Mouse (Mus musculus) liver, embryonic 13.5 days (tissue): ENCODE measurements around the gene Vps36. TPM values are rescaled to one million over a fixed set of nuclear protein-coding genes. Genes with fewer than 3 reads are reported as not detected.

Experiments
- ATAC-seq: fragments of 200-750 bp; cut with Nextera tagmentation; 2 replicates; pipeline ENCODE4 v1.8.0; 2017; ENCODE audit warnings: low read depth, mild to moderate bottlenecking, moderate number of reproducible peaks, moderate library complexity
- DNase-seq: peaks from one replicate; pipeline ENCODE4 v3.0.0; 2022
- H3K27ac ChIP-seq: fragments of 300-500 bp; sonication (generic); 2 replicates; pipeline ENCODE4 v1.5.1; 2015; ENCODE audit warnings: moderate library complexity, mild to moderate bottlenecking, inconsistent platforms
- H3K27me3 ChIP-seq: fragments of 300-500 bp; sonication (generic); 2 replicates; pipeline ENCODE4 v1.6.1; 2015; ENCODE audit warnings: mild to moderate bottlenecking, inconsistent platforms
- H3K36me3 ChIP-seq: fragments of 300-500 bp; sonication (generic); 2 replicates; pipeline ENCODE4 v1.6.1; 2015; ENCODE audit warnings: mild to moderate bottlenecking, inconsistent platforms
- H3K4me1 ChIP-seq: fragments of 300-500 bp; sonication (generic); replicated peaks from 2 replicates; pipeline ENCODE4 v1.6.1; 2015; ENCODE audit warnings: inconsistent platforms
- H3K4me2 ChIP-seq: fragments of 300-500 bp; sonication (generic); 2 replicates; pipeline ENCODE4 v1.6.1; 2015; ENCODE audit warnings: inconsistent platforms, mild to moderate bottlenecking, moderate library complexity
- H3K4me3 ChIP-seq: fragments of 300-500 bp; sonication (generic); replicated peaks from 2 replicates; pipeline ENCODE4 v1.5.1; 2015; ENCODE audit warnings: mild to moderate bottlenecking, inconsistent platforms
- H3K9ac ChIP-seq: fragments of 300-500 bp; sonication (generic); 2 replicates; pipeline ENCODE4 v1.6.1; 2015; ENCODE audit warnings: mild to moderate bottlenecking, inconsistent platforms
- H3K9me3 ChIP-seq: fragments of 300-500 bp; sonication (generic); replicated peaks from 2 replicates; pipeline ENCODE4 v1.6.1; 2016; ENCODE audit warnings: inconsistent platforms
- whole genome bisulfite sequencing: fragments of 180-500 bp; shearing (Covaris S2); methylation state at CpG from one replicate; pipeline ENCODE4 v1.1.7; 2015; ENCODE audit not compliant: insufficient replicate concordance; 5-methylcytosine and 5-hydroxymethylcytosine counted together
- polyA plus RNA-seq: library from polyadenylated mRNA; unstranded; fragments of >200 nt; fragmentation: Nextera tagmentation; extraction: Ambion mirVana; gene quantifications from 2 replicates; pipeline ENCODE4 v1.2.1, GENCODE M21; 2015

Vps36 gene
- 11.5 and 12.9 TPM in 2 replicates for polyA plus RNA-seq

DNA sequence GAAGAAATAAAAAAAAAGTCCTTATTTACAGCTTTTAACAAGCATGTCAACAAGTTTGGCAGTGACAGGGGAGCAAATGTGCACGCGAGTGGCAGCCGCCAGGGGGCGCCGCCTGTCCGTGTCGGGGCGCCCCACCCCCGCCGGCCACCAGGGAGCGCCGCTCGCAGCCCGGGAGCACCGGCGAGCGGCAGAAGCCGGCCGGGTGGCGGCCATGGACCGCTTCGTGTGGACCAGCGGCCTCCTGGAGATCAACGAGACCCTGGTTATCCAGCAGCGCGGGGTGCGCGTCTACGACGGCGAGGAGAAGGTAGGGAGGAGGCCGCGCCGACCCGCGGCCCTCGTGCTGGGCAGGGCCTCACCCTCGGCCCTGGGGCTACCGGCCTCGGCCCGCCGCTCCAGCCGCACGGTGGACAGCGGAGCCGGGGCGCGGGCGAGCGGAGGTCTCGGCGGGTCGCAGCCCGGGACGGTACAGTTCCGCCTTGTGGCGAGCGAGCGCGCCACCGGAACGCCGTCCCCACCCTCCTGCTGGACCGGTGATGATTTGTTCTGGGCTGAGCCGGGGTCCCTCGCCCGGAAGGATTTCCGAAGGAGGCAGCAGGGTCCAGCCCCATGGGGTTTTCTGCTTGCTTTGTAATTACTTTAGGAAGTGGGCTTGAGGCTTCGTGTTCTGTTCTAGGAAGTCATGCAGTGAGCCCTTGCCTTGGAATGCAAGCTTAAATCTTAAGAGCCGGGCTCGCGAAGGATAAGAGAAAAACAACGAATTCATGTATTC is at the start of gene Vps36:
Vps36 (plus strand) TSS at position 150 of the 772 bp plus-strand sequence.
- Histone ChIP-seq H3K4me2 (peak within 1 kb of the TSS; percentile 85), H3K4me1 (peaks cover 20% of the 10 kb centered on the region), H3K27ac (peak within 1 kb of the TSS; percentile 88), H3K9me3 (no peaks in the 10 kb centered on the region), H3K9ac (peak within 1 kb of the TSS; percentile 92), H3K36me3 (no peaks in the 10 kb centered on the region), H3K27me3 (0 out of 2 replicates have a peak, but pooled peaks cover 6% of the 10 kb centered on the region), H3K4me3 (peak within 1 kb of the TSS; percentile 83)
- DNase-seq = peak; percentile 79
- WGBS = under 1% methylated on average over 72 of the region's 73 CpGs
- ATAC-seq = peak; percentile 92

DNA sequence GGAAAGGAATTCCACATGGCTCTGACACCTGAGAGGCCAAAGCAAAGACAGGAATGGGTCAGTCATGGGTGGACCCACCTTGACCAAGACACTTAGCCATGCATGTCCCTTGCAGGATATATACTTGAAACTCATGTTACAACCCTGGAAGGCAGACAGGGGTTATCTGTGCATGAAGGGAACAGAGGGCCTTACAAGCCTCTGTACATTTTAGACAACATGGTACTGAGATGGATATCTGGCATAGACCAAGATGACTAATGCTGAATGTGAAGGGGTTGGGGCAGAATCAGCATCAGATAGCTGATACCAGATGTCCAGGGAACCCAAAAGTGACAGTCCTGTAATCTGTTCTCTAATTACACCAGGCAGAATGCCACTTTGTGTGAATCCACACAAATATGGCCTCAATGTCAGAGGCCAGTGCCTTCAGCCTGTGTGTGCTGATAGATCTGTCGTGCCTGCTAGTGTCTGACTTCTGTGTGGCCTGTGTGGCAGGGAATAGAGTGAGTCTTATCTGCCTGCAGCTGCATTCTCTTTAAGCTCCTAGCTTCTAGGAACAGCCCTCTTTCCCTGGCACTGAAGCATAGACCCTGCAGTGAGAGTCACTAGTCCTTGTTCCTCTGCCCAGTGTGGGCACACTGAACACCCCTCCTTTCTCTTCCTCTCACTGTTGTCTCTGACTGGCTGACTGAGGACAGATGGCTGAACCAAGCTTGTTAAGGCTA is 48.7 kb upstream of the Vps36 start:
- Histone ChIP-seq H3K9ac (peak overlapping the region; percentile 7; the same call in 1 of the 2 replicates), H3K36me3 (no peaks in the 10 kb centered on the region), H3K4me1 (peaks cover 18% of the 10 kb centered on the region), H3K9me3 (no peaks in the 10 kb centered on the region), H3K4me3 (no peak overlapping the region), H3K27me3 (no peaks in the 10 kb centered on the region), H3K27ac (peak overlapping the region; percentile 25), H3K4me2 (no peak overlapping the region)
- 26% methylated on average over 1 of the region's 1 CpGs for WGBS
- ATAC-seq = peak; percentile 89
- DNase-seq = peak; percentile 27

DNA sequence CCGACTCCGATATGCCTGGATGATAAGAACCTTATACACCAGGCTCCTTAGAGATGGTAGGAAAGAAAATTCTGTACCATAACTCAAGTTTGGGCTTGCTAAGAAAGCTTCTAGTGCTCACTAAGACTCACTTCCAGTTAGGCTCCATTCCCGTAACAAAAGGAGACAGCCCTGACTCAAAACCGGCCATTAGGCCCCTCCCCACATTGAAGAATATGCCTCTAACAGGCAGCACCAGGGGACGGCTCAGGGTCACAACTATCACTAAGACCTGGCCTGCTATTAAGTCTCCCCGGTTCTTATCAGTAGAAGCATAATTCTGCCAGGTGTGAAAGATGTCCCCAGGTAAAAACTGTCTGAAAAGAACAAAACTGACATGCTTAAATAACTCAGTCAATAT is 46.8 kb upstream of the Vps36 start:
- Histone ChIP-seq H3K4me1 (peaks cover 18% of the 10 kb centered on the region), H3K4me2 (no peak overlapping the region), H3K9ac (no peak overlapping the region), H3K36me3 (no peaks in the 10 kb centered on the region), H3K27ac (no peak overlapping the region), H3K4me3 (no peak overlapping the region), H3K27me3 (no peaks in the 10 kb centered on the region), H3K9me3 (no peaks in the 10 kb centered on the region)
- ATAC-seq (no peak), DNase-seq (no peak)
- WGBS = 71% methylated on average over 6 of the region's 6 CpGs

DNA sequence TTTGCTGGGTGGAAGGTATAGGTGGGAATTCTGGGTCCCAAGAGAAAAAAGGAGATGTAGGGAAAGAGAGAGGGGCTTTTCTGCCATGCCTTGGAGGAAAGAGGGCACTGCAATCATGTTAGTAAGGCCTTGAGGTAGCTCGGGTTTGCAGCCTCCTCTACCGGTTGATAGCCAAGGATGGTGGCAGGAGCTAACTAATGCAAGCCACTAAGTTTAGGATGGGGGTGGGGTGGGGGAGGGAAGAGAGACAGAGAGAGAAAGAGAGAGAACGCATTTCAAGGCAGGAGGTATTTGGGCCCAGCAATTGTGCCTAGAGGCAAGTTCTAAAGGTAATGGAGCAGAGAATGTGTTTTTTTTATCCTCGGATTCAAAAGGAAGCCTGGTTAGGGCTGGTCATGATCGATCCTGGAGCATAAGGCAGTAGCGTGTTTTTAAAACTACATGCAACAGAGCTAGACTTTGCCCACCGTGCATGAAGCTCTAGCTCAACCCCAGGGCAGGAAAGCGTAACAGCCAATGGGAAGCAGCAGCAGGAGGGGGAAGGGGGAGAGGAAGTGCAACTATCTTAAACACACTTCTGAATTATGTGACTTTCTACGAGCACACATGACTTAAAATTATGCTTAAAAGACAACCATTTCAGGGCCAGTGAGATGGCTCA is 44.8 kb upstream of the Vps36 start:
- H3K9ac ChIP-seq = no peak overlapping the region
- H3K4me1 ChIP-seq = peaks cover 18% of the 10 kb centered on the region
- H3K27ac ChIP-seq = no peak overlapping the region
- H3K27me3 ChIP-seq = no peaks in the 10 kb centered on the region
- DNase-seq = no peak
- no peak overlapping the region for H3K4me2 ChIP-seq
- 69% methylated on average over 9 of the region's 9 CpGs for WGBS
- H3K4me3 ChIP-seq = no peak overlapping the region
- H3K36me3 ChIP-seq = no peaks in the 10 kb centered on the region
- ATAC-seq = no peak
- H3K9me3 ChIP-seq = no peaks in the 10 kb centered on the region

GRCm38 (mm10) chr8:22148367-22148740 is 44.3 kb upstream of the Vps36 start:
- Histone ChIP-seq H3K4me3 (no peak overlapping the region), H3K4me1 (peaks cover 16% of the 10 kb centered on the region), H3K36me3 (no peaks in the 10 kb centered on the region), H3K4me2 (no peak overlapping the region), H3K9ac (no peak overlapping the region), H3K27me3 (no peaks in the 10 kb centered on the region), H3K27ac (no peak overlapping the region), H3K9me3 (no peaks in the 10 kb centered on the region)
- 81% methylated on average over 7 of the region's 7 CpGs for WGBS
- ATAC-seq (no peak), DNase-seq (no peak)

DNA sequence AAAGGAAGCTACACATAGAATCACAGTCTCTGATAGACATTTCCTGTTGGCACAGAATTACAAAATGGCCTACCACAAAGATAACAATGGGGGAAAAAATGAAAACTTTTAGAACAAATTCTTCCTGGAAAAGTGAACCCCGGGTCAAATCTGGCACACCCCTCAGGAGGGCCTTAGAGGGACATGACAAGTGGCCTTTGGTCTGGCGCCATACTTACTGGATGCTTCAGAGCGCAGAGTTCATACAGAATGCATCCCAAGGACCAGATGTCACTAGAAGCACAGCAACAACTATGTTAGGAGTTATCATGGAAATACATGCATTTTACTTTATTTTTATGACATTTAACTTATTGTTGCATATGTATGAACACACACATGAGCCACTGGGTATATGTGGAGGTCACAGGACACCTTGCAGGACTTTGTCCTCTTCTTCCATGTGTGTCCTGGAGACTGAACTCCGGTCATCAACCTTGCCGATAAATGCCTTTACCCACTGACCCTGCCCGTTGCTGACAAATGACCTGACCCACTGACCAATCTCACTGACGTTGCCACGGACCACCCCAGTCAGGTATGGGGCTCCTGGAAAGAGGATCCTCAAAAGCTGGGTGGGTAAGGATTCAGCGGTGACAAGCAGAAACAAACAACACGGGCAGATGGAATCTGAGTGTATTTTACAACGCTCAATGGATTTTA is 42.8 kb upstream of the Vps36 start:
- Histone ChIP-seq H3K27ac (no peak overlapping the region), H3K4me2 (no peak overlapping the region), H3K36me3 (no peaks in the 10 kb centered on the region), H3K4me1 (peaks cover 2% of the 10 kb centered on the region; the same call in 1 of the 2 replicates), H3K9ac (no peak overlapping the region), H3K9me3 (no peaks in the 10 kb centered on the region), H3K27me3 (no peaks in the 10 kb centered on the region), H3K4me3 (no peak overlapping the region)
- WGBS = 85% methylated on average over 11 of the region's 11 CpGs
- DNase-seq (no peak), ATAC-seq (no peak)

GRCm38 (mm10) chr8:22150345-22150663 is 42.3 kb upstream of the Vps36 start:
- H3K4me2 ChIP-seq = no peak overlapping the region
- no peak overlapping the region for H3K4me3 ChIP-seq
- H3K27me3 ChIP-seq = no peaks in the 10 kb centered on the region
- no peaks in the 10 kb centered on the region for H3K9me3 ChIP-seq
- no peak overlapping the region for H3K27ac ChIP-seq
- 74% methylated on average over 3 of the region's 3 CpGs for WGBS
- no peak for DNase-seq
- no peaks in the 10 kb centered on the region for H3K36me3 ChIP-seq
- H3K9ac ChIP-seq = no peak overlapping the region
- H3K4me1 ChIP-seq = no peaks in the 10 kb centered on the region; the same call in 1 of the 2 replicates
- no peak for ATAC-seq

DNA sequence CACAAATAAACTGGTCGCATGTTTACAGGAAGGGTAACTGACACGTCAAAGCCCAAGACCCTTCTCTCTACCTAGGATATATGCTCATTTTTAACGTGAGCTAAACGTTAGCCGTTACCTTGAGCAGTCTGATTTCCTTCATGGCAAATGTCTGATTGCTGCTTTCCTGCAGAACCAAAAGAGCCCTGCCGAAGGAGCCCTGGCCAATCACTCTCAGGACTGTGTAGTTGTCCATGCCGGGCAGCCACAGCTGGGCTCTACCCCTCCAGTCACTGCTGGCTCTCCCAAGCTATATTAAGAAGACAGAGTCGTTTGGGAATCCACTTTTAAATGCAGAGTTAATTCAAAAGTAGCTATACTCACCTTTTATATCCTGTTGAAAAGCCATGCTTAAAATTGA is 30.4 kb upstream of the Vps36 start:
- Histone ChIP-seq H3K27me3 (no peaks in the 10 kb centered on the region), H3K4me3 (no peak overlapping the region), H3K27ac (no peak overlapping the region), H3K36me3 (no peaks in the 10 kb centered on the region), H3K9me3 (no peaks in the 10 kb centered on the region), H3K4me1 (peaks cover 17% of the 10 kb centered on the region), H3K9ac (no peak overlapping the region), H3K4me2 (no peak overlapping the region)
- no peak for DNase-seq
- 76% methylated on average over 8 of the region's 8 CpGs for WGBS
- ATAC-seq = no peak

GRCm38 (mm10) chr8:22164431-22164830 is 28.2 kb upstream of the Vps36 start:
- Histone ChIP-seq H3K4me1 (peaks cover 17% of the 10 kb centered on the region), H3K4me3 (no peak overlapping the region), H3K4me2 (no peak overlapping the region), H3K36me3 (peaks cover 19% of the 10 kb centered on the region), H3K9me3 (no peaks in the 10 kb centered on the region), H3K9ac (no peak overlapping the region), H3K27me3 (no peaks in the 10 kb centered on the region), H3K27ac (no peak overlapping the region)
- ATAC-seq = no peak
- WGBS = 81% methylated on average over 10 of the region's 10 CpGs
- no peak for DNase-seq

DNA sequence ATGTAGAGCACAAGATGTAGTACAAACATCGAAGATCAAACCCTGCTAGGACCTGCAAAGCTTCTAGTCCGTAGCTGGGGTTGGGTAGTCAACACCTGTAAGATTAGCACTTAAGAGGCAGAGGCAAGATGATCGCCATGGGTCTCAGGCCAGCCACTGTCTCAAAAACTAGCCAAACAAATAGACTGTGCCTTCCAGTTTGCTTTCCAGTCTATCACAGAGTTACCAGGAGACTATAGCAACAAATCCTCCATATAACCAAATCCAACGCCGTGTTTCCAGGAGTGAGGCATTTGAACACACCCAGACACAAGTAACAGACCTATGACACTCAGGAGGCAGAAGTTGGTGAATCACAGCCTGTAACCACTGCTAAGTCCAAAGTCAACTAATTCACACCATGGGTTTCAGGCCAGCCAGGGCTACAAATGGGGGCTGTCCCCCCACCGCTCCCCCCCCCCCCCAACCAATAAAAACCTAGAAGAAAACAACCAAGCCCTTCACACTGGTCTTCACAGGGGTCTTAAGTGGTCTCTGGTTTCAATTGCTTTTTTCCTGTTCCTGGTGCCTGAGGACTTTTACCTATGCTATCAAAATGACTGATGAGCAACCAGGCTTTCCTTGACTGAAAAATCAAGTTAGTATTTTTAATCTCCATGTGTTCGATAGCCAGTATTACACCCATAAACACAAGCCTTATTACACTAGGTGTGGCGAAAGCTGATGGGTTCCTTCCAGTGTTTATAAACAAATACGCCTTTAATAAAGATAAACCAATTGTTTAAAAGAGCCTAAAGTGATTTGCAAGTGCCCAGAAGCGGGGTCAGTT is 27.1 kb upstream of the Vps36 start:
- ATAC-seq = peak; percentile 35
- no peak for DNase-seq
- peak overlapping the region; percentile 75 for H3K4me2 ChIP-seq
- H3K27ac ChIP-seq = peak overlapping the region; percentile 45; the same call in 1 of the 2 replicates
- H3K4me3 ChIP-seq = peak overlapping the region; percentile 71
- no peaks in the 10 kb centered on the region for H3K27me3 ChIP-seq
- peaks cover 17% of the 10 kb centered on the region for H3K4me1 ChIP-seq
- peaks cover 29% of the 10 kb centered on the region for H3K36me3 ChIP-seq
- H3K9me3 ChIP-seq = no peaks in the 10 kb centered on the region
- H3K9ac ChIP-seq = peak overlapping the region; percentile 70
- 44% methylated on average over 10 of the region's 10 CpGs for WGBS
